Mouse (Mus musculus): ENCODE results near the gene Psmb7. TPM values are rescaled to one million over a fixed set of nuclear protein-coding genes. Genes with fewer than 3 reads are reported as not detected.

The Psmb7 gene
- polyA plus RNA-seq, 1 experiment: 115 TPM

DNA sequence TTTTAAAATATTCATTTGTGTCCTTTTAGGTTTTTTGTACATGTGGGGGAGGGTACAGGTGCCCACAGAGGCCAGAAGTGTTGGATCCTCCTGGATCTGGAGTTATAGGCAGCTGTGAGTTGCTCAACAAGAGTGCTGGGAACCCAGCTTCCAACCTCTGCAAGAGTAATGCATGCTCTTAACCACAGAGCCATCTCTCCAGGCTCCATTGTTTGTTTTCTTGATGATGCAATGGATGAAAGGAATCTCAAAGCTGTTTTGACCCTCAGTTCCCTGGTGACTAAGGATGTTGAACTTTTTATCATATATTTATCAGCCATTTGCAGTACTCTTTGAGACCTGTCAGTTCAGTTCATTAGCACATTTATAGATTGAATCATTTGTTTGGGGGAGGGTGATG, 35.1 kb upstream of the Psmb7 start:
- no peak overlapping the region for H3K27ac ChIP-seq (ENCODE audit: control insufficient read depth, insufficient read depth, low read depth, low read length)
- no peaks in the 10 kb centered on the region for H3K36me3 ChIP-seq (ENCODE audit: control insufficient read depth, insufficient read depth, low read length)
- no peaks in the 10 kb centered on the region for H3K4me1 ChIP-seq (ENCODE audit: control insufficient read depth, insufficient read depth, low read length)
- no peak for TF ChIP-seq POLR2A (IDR thresholded peaks at IDR 0.05; ENCODE audit: control insufficient read depth, low read depth, low read length)
- no peak for TF ChIP-seq CTCF (IDR thresholded peaks at IDR 0.05; ENCODE audit: control insufficient read depth, insufficient read depth, insufficient replicate concordance, low read depth, low read length)
- H3K27me3 ChIP-seq (ENCODE audit: control insufficient read depth, insufficient read depth, low read length): no peaks in the 10 kb centered on the region
- no peak overlapping the region for H3K4me3 ChIP-seq (ENCODE audit: control insufficient read depth, low read depth, low read length)

GRCm38 (mm10) chr2:38675366-38675969, 31.6 kb upstream of the Psmb7 start:
- Histone ChIP-seq H3K27ac (ENCODE audit: control insufficient read depth, insufficient read depth, low read depth, low read length) (no peak overlapping the region), H3K4me1 (ENCODE audit: control insufficient read depth, insufficient read depth, low read length) (peaks cover 14% of the 10 kb centered on the region)
- no peak for TF ChIP-seq POLR2A (IDR thresholded peaks at IDR 0.05; ENCODE audit: control insufficient read depth, low read depth, low read length)
- peak; percentile 33; the same call in 1 of the 2 replicates for TF ChIP-seq CTCF (IDR thresholded peaks at IDR 0.05; ENCODE audit: control insufficient read depth, insufficient read depth, insufficient replicate concordance, low read depth, low read length)

GRCm38 (mm10) chr2:38672496-38672895, 28.6 kb upstream of the Psmb7 start:
- Histone ChIP-seq H3K27me3 (ENCODE audit: control insufficient read depth, insufficient read depth, low read length) (no peaks in the 10 kb centered on the region), H3K36me3 (ENCODE audit: control insufficient read depth, insufficient read depth, low read length) (no peaks in the 10 kb centered on the region), H3K27ac (ENCODE audit: control insufficient read depth, insufficient read depth, low read depth, low read length) (no peak overlapping the region), H3K4me3 (ENCODE audit: control insufficient read depth, low read depth, low read length) (peak overlapping the region; percentile 68), H3K4me1 (ENCODE audit: control insufficient read depth, insufficient read depth, low read length) (peaks cover 29% of the 10 kb centered on the region)
- no peak for TF ChIP-seq POLR2A (IDR thresholded peaks at IDR 0.05; ENCODE audit: control insufficient read depth, low read depth, low read length)
- no peak for TF ChIP-seq CTCF (IDR thresholded peaks at IDR 0.05; ENCODE audit: control insufficient read depth, insufficient read depth, insufficient replicate concordance, low read depth, low read length)

More at GRCm38 (mm10) chr2:38675366-38675969, 31.6 kb upstream of the Psmb7 start:
- H3K36me3 ChIP-seq (ENCODE audit: control insufficient read depth, insufficient read depth, low read length): no peaks in the 10 kb centered on the region
- H3K4me3 ChIP-seq (ENCODE audit: control insufficient read depth, low read depth, low read length): no peak overlapping the region
- no peaks in the 10 kb centered on the region for H3K27me3 ChIP-seq (ENCODE audit: control insufficient read depth, insufficient read depth, low read length)

- no peaks in the 10 kb centered on the region for H3K36me3 ChIP-seq (ENCODE audit: control insufficient read depth, insufficient read depth, low read length)
- H3K27ac ChIP-seq (ENCODE audit: control insufficient read depth, insufficient read depth, low read depth, low read length): peak overlapping the region; percentile 23; the same call in 1 of the 2 replicates
- H3K4me3 ChIP-seq (ENCODE audit: control insufficient read depth, low read depth, low read length): peak overlapping the region; percentile 84
- H3K4me1 ChIP-seq (ENCODE audit: control insufficient read depth, insufficient read depth, low read length): peaks cover 29% of the 10 kb centered on the region
- H3K27me3 ChIP-seq (ENCODE audit: control insufficient read depth, insufficient read depth, low read length): no peaks in the 10 kb centered on the region
- 0 out of 2 replicates have a peak, but pooled peaks have one; percentile 40 for TF ChIP-seq POLR2A (IDR thresholded peaks at IDR 0.05; ENCODE audit: control insufficient read depth, low read depth, low read length)
- TF ChIP-seq CTCF (IDR thresholded peaks at IDR 0.05; ENCODE audit: control insufficient read depth, insufficient read depth, insufficient replicate concordance, low read depth, low read length): no peak
These were observed 25.1 kb upstream of the Psmb7 start for GRCm38 (mm10) chr2:38668802-38669580.

GRCm38 (mm10) chr2:38661398-38661797, 17.5 kb upstream of the Psmb7 start:
- H3K36me3 ChIP-seq (ENCODE audit: control insufficient read depth, insufficient read depth, low read length): no peaks in the 10 kb centered on the region
- no peak overlapping the region for H3K27ac ChIP-seq (ENCODE audit: control insufficient read depth, insufficient read depth, low read depth, low read length)
- H3K4me1 ChIP-seq (ENCODE audit: control insufficient read depth, insufficient read depth, low read length): peaks cover 4% of the 10 kb centered on the region
- H3K4me3 ChIP-seq (ENCODE audit: control insufficient read depth, low read depth, low read length): no peak overlapping the region
- no peaks in the 10 kb centered on the region for H3K27me3 ChIP-seq (ENCODE audit: control insufficient read depth, insufficient read depth, low read length)
- no peak for TF ChIP-seq POLR2A (IDR thresholded peaks at IDR 0.05; ENCODE audit: control insufficient read depth, low read depth, low read length)
- TF ChIP-seq CTCF (IDR thresholded peaks at IDR 0.05; ENCODE audit: control insufficient read depth, insufficient read depth, insufficient replicate concordance, low read depth, low read length): peak; percentile 24; the same call in 1 of the 2 replicates

DNA sequence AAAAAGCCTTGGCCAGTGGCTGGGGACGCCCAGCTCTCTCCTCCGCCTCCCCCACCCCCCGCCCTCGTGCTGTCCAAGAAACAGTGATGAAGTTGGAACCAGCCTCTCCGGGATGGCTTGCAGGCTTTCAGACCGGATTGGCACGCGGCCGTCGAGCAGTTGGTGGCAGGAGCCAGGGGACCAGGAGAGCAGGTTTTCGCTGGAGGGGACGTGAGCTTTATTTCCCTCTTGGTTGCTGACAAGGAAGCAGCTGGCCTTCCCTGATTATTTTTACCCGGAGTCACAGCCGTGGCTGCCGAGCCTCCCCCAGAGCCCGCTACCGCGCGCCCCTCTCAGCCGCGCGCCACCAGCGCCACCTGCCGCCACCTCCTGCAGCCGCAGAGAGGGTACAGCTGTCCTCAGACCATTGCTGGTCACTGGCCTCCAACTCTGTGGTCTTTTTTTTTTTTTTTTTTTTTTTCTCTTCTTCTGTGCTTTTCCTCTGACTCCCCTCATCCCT, 14.5 kb upstream of the Psmb7 start:
- TF ChIP-seq POLR2A (IDR thresholded peaks at IDR 0.05; ENCODE audit: control insufficient read depth, low read depth, low read length) (no peak), CTCF (IDR thresholded peaks at IDR 0.05; ENCODE audit: control insufficient read depth, insufficient read depth, insufficient replicate concordance, low read depth, low read length) (peak; percentile 58; the same call in 1 of the 2 replicates)
- Histone ChIP-seq H3K4me3 (ENCODE audit: control insufficient read depth, low read depth, low read length) (peak overlapping the region; percentile 66), H3K27ac (ENCODE audit: control insufficient read depth, insufficient read depth, low read depth, low read length) (no peak overlapping the region; the same call in 1 of the 2 replicates), H3K4me1 (ENCODE audit: control insufficient read depth, insufficient read depth, low read length) (peaks cover 4% of the 10 kb centered on the region), H3K27me3 (ENCODE audit: control insufficient read depth, insufficient read depth, low read length) (no peaks in the 10 kb centered on the region), H3K36me3 (ENCODE audit: control insufficient read depth, insufficient read depth, low read length) (no peaks in the 10 kb centered on the region)

- Histone ChIP-seq H3K4me3 (ENCODE audit: control insufficient read depth, low read depth, low read length) (no peak overlapping the region), H3K27me3 (ENCODE audit: control insufficient read depth, insufficient read depth, low read length) (no peaks in the 10 kb centered on the region), H3K36me3 (ENCODE audit: control insufficient read depth, insufficient read depth, low read length) (no peaks in the 10 kb centered on the region), H3K4me1 (ENCODE audit: control insufficient read depth, insufficient read depth, low read length) (peaks cover 4% of the 10 kb centered on the region; the same call in 1 of the 2 replicates), H3K27ac (ENCODE audit: control insufficient read depth, insufficient read depth, low read depth, low read length) (no peak overlapping the region)
- TF ChIP-seq CTCF (IDR thresholded peaks at IDR 0.05; ENCODE audit: control insufficient read depth, insufficient read depth, insufficient replicate concordance, low read depth, low read length) (no peak), POLR2A (IDR thresholded peaks at IDR 0.05; ENCODE audit: control insufficient read depth, low read depth, low read length) (no peak)
These were observed 9.8 kb upstream of the Psmb7 start for GRCm38 (mm10) chr2:38653694-38654093.
